Mouse (Mus musculus) inflammation-experienced regulatory T-cells (primary cell): ENCODE measurements around the gene Tmod3. TPM values are rescaled to one million over a fixed set of nuclear protein-coding genes. Genes with fewer than 3 reads are reported as not detected.

Experiments
- polyA plus RNA-seq, 2 experiments: library from polyadenylated mRNA; unstranded; fragments of 100-300 nt; shearing (Covaris generic); gene quantifications; one replicate each; pipeline ENCODE4 v1.2.1; 2017

The Tmod3 gene
- 100 to 1,000 TPM; 119 to 176 TPM for polyA plus RNA-seq

GRCm38 (mm10) chr9:75559512-75560012, at the start of gene Tmod3:
TSS of gene Tmod3 (minus strand) at chr9:75559657.

Other genes with a start within 250 kb of the Tmod3 start
- gene Bcl2l10, start 211.9 kb downstream of the Tmod3 start, polyA plus RNA-seq, result under 1 TPM in 1 of 2 experiments, not detected in 1; 0.23 TPM
- 10 to 100 TPM; 44.7 to 59.4 TPM for gene Mapk6, start 149.7 kb downstream of the Tmod3 start, polyA plus RNA-seq
- gene Leo1, start 118.1 kb downstream of the Tmod3 start, polyA plus RNA-seq, result 10 to 100 TPM; 24.2 to 31.5 TPM
- gene Tmod2, start 51.7 kb upstream of the Tmod3 start, polyA plus RNA-seq, result 1 to 10 TPM in 1 of 2 experiments, under 1 TPM in 1; 0.19 to 2.4 TPM
- gene Lysmd2, start 66.1 kb upstream of the Tmod3 start, polyA plus RNA-seq, result 10 to 100 TPM; 36.8 to 63.9 TPM
- under 1 TPM in 1 of 2 experiments, not detected in 1; 0.80 TPM for gene Scg3, start 124.4 kb upstream of the Tmod3 start, polyA plus RNA-seq
- 1 to 10 TPM in 1 of 2 experiments, not detected in 1; 1.9 TPM for gene Bmp5, start 215.7 kb upstream of the Tmod3 start, polyA plus RNA-seq